Mouse (Mus musculus): ENCODE data around the gene Kmt5c.

GRCm38 (mm10) chr7:4776131-4776530, 36.2 kb downstream of the Kmt5c start:
- no peak for TF ChIP-seq POLR2A (IDR thresholded peaks at IDR 0.05; ENCODE audit: borderline replicate concordance, control insufficient read depth, low read depth, low read length)
- no peak for TF ChIP-seq CTCF (IDR thresholded peaks at IDR 0.05; ENCODE audit: control insufficient read depth, insufficient read depth, low read length)
